Mouse (Mus musculus): ENCODE results near the gene Pstk.

DNA sequence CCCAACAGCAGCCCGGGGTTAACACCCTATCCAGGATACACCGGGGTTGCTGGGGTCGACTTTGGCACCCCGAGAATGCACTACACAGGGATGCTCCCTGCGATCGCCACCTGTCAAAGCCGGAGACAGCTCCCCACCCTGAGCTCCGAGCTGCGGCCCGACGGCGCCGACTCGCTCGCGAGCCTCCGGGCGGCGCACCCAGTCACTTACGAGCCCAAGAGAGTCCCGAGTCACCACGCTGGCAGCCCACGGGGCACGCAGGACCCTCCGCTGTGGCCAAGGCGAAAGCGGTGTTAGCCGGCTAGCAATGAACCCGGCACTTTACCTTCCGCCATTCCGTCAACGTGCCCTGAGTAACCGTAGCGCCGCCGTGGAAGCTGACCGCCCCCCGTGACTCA lies 39.0 kb downstream of the Pstk start:
- no peak for TF ChIP-seq CTCF (IDR thresholded peaks at IDR 0.05; ENCODE audit: low read depth)
- TF ChIP-seq EP300 (IDR thresholded peaks at IDR 0.05; ENCODE audit: low read depth) = no peak

Data from heart, postnatal 0 days (tissue).